Mouse (Mus musculus) megakaryocyte, embryonic 14.5 days (primary cell): ENCODE data around the gene Tmem139. TPM values are rescaled to one million over a fixed set of nuclear protein-coding genes. Genes with fewer than 3 reads are reported as not detected.

Experiments
- H3K27me3 ChIP-seq: replicated peaks from 2 replicates; pipeline ENCODE3; 2012; ENCODE audit warnings: inconsistent platforms
- H3K36me3 ChIP-seq: replicated peaks from 2 replicates; pipeline ENCODE3; 2012; ENCODE audit warnings: low read length, inconsistent platforms, mixed read lengths
- H3K4me1 ChIP-seq: 2 replicates; pipeline ENCODE4 v1.6.1; 2012; ENCODE audit warnings: inconsistent platforms
- H3K4me3 ChIP-seq: replicated peaks from 2 replicates; pipeline ENCODE3; 2012; ENCODE audit warnings: moderate library complexity, mild to moderate bottlenecking, inconsistent platforms
- H3K9me3 ChIP-seq: 2 replicates; pipeline ENCODE4 v1.6.1; 2012; ENCODE audit warnings: inconsistent platforms
- FLI1 ChIP-seq: IDR thresholded peaks from 2 replicates; pipeline ENCODE4 v1.6.1; 2012; ENCODE audit warnings: low read length, inconsistent platforms, mixed read lengths
- GATA1 ChIP-seq: IDR thresholded peaks from 3 replicates; pipeline ENCODE4 v1.6.1; 2012; ENCODE audit warnings: mixed read lengths, low read length, inconsistent platforms, borderline replicate concordance
- polyA plus RNA-seq: library from polyadenylated mRNA; stranded (reverse); fragments of >175 nt; gene quantifications from 2 replicates; pipeline ENCODE4 v1.2.3, GENCODE M21; 2012; ENCODE audit warnings: low replicate concordance; ENCODE audit not compliant: insufficient read depth

Tmem139 gene
- polyA plus RNA-seq, 1 experiment, result not detected

DNA sequence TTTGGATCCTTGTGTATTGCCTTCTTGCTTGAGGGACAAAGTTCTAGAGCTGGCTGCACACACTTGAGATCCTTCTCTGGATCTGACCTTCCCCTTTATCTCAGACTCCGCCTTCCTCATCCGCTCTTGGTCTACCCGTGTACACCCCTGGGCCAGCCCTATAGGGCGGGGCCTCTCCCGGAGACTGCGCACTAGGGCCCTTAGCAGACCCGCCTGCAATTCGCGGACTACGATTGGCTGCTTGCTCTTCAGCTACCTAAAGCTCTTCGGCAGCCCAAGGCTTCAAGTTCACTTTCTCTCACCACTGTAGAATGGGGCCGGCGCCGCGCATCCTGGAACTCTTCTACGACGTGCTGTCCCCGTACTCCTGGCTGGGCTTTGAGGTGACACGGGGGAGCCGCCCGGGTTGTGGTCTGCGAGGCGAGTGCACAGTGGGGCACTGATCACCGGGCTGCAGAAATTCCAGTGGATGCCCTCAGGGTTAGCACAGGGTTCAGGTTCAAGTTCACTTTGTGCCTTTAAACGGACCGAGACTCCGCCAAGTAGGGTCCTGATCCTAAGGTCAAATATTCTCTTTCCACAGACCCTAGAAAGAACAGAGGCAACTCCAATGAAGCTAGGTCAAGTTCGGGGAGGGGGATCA is 15.9 kb upstream of the Tmem139 start, which contains the start of gene Gstk1:
Gene Gstk1, plus strand, starts transcription at position 225 of the 643 bp plus-strand sequence.
- no peaks in the 10 kb centered on the region for H3K36me3 ChIP-seq
- H3K27me3 ChIP-seq, result peaks cover 6% of the 10 kb centered on the region
- H3K4me3 ChIP-seq, result peak within 1 kb of the TSS; percentile 92
- H3K4me1 ChIP-seq, result peaks cover 31% of the 10 kb centered on the region
- H3K9me3 ChIP-seq, result no peaks in the 10 kb centered on the region
- TF ChIP-seq FLI1 (no peak), GATA1 (no peak)

DNA sequence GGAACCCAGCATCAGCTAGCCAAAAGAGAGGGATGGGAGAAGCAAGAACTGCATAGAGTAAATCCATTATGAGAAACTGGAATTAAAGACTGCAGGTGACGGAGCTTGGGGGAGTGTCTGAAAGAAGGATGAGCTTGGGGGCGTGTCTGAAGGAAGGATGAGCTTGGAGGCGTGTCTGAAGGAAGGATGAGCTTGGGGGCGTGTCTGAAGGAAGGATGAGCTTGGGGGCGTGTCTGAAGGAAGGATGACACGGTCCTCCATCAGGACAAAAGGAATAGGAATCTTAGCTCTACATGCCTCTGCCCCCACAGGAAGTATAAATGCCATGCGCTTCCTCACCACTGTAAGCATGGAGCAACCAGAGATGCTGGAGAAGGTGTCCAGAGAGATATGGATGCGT is 14.6 kb upstream of the Tmem139 start:
- Histone ChIP-seq H3K36me3 (no peaks in the 10 kb centered on the region), H3K9me3 (no peaks in the 10 kb centered on the region), H3K27me3 (peaks cover 6% of the 10 kb centered on the region), H3K4me3 (peak overlapping the region; percentile 59), H3K4me1 (peaks cover 31% of the 10 kb centered on the region)
- no peak for TF ChIP-seq FLI1
- no peak for TF ChIP-seq GATA1

DNA sequence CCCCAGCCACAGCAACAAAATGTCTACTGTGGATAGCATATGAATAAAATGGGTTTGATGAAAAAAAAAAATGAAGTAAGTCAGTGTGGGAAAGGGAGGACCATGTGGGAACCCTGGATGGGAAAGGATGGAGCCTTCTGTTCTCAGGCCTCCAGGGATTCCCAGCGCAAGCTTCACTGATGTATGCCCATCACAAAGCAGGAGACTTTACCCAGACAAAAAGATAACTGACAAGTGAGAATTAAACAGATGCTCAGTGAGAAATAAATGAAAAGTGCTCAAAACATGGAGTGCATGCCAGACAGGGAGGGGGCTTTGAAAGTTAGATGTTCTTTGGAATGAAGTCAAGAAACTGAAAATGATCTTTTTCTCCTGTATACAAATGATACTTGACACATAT is 13.8 kb upstream of the Tmem139 start:
- Histone ChIP-seq H3K27me3 (peaks cover 7% of the 10 kb centered on the region), H3K4me1 (peaks cover 31% of the 10 kb centered on the region), H3K36me3 (no peaks in the 10 kb centered on the region), H3K9me3 (no peaks in the 10 kb centered on the region), H3K4me3 (no peak overlapping the region)
- TF ChIP-seq GATA1 (no peak), FLI1 (no peak)

DNA sequence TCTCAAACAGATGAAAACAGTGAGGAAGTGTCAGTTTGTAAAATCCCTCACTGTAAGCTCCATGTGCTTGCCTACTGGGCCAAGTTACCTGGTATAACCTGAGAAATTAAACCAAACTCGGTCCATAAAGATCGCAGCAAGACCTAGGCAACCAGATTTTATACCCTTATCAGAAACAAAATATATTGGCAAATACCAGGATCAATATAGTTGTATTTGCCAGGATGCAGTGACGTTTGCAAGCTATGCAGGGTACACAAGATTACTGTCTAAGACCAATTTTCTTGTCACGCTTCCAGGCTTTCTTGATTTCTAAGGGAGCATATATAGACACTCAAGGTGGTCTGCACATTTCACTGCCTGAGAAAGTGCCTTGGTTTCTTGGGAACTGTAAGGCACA is 10.0 kb upstream of the Tmem139 start:
- Histone ChIP-seq H3K36me3 (no peaks in the 10 kb centered on the region), H3K27me3 (peaks cover 7% of the 10 kb centered on the region), H3K4me1 (peaks cover 17% of the 10 kb centered on the region), H3K4me3 (no peak overlapping the region), H3K9me3 (no peaks in the 10 kb centered on the region)
- TF ChIP-seq GATA1 (no peak), FLI1 (no peak)

DNA sequence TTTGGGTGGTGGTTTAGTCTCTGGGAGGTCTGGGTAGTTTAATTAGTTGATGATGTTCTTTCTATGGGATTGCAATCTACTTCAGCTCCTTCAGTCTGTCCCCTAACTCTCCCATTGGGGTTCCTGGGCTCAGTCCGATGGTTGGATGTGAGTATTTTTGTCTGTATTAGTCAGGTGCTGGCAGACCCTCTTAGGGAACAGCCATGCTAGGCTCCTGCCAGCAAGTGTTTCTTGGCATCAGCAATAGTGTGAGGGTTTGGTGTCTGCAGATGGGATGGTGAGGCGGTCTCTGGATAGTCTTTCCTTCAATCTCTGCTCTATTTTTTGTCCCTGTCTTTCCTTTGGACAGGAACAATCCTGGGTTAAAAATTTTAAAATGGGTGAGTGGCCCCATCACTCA is 8.7 kb upstream of the Tmem139 start:
- no peak for TF ChIP-seq FLI1
- no peak for TF ChIP-seq GATA1
- peaks cover 7% of the 10 kb centered on the region for H3K27me3 ChIP-seq
- no peaks in the 10 kb centered on the region for H3K9me3 ChIP-seq

DNA sequence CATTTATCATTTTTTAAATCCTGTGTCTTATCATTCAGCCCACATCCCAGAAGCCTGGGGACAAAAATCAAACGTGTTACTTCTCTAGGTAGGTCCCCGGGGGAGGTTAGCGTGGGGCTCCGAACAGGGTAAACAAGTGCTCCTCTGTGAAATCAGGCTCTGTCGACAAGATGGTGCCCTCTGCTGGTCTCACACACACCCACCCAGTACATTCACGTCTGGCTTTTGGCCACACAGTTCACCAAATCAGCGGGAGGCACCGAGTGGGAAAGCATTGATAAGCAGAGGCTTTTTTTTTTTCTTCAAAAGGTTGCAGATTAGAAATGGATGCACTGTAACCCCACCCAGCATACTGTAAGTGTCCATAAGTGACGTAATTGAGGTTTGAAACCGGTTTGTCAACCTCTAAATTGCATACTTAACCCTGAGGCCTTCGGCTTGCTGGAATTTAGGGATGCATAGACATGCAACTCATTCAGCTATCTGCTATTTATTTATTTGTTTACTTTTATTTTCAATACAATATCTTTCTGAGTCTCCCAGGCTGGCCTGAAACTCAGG is 4.4 kb upstream of the Tmem139 start:
- Histone ChIP-seq H3K4me3 (peak overlapping the region; percentile 62), H3K36me3 (no peaks in the 10 kb centered on the region), H3K4me1 (peaks cover 12% of the 10 kb centered on the region), H3K9me3 (no peaks in the 10 kb centered on the region), H3K27me3 (peaks cover 2% of the 10 kb centered on the region)
- TF ChIP-seq FLI1, result no peak
- no peak for TF ChIP-seq GATA1

More for the DNA sequence above, 8.7 kb upstream of the Tmem139 start:
- no peaks in the 10 kb centered on the region for H3K36me3 ChIP-seq
- peaks cover 12% of the 10 kb centered on the region for H3K4me1 ChIP-seq
- H3K4me3 ChIP-seq, result no peak overlapping the region

DNA sequence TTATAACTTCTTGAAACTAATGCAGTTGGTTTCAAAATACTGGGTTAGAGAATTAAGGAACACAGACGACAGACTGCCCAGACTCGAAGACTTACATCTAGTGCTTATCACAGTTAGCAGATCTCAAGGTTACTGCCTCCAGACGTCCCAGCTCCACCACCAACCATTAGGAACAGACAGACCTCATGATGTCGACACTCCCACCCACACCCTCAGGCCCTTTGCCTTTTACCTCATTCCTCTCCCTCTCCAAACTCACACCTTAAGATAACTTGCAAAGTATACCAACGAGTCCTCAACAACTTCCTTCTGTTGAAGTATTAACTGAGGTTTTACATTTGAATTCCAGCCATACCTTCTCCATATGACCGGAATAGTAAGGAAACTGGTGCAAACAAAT is 1.3 kb upstream of the Tmem139 start:
- H3K9me3 ChIP-seq, result no peaks in the 10 kb centered on the region
- H3K4me3 ChIP-seq, result no peak overlapping the region
- peaks cover 25% of the 10 kb centered on the region for H3K4me1 ChIP-seq
- H3K27me3 ChIP-seq, result peaks cover 2% of the 10 kb centered on the region
- no peaks in the 10 kb centered on the region for H3K36me3 ChIP-seq
- TF ChIP-seq GATA1, result no peak
- TF ChIP-seq FLI1, result no peak

DNA sequence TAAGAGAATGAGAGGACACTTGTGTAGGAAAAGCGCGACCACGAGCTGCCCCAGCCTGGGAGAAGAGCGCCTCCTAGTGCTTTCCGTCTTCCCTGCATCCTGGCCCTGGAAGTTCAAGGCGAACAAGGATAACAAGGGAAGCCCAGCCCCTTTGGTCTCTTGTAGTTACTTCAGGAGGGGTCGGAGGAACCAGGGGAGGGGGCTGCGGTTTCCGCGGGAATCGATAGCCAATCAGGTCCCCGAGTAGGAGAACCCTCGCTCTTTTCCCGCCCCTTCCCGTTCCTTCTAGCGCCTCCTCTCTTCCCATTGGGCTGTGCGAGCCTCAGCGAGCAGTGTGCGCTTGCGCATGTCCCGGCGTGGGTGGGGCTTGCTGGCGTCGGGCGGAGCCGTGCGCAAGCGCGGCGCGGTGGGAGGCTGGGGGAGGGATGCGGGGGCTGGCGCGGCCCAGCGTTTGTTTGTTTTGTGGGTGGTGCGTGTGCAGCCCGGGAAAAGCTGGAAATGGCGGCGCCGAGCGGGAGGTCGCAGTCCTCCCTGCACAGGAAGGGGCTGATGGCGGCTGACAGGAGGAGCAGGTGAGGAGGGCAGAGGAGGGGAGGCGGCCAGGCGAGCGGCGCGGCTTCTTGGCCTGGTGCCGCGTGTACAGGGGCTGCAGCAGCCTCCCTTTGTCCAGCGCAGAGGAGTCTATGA is 3.0 kb downstream of the Tmem139 start, which contains the start of gene Casp2:
Gene Casp2, plus strand, starts transcription at position 360 of the 687 bp plus-strand sequence.
- TF ChIP-seq GATA1 (no peak), FLI1 (peak; percentile 56; the same call in 1 of the 2 replicates)
- Histone ChIP-seq H3K4me3 (peak within 1 kb of the TSS; percentile 99), H3K27me3 (no peaks in the 10 kb centered on the region), H3K36me3 (peaks cover 27% of the 10 kb centered on the region), H3K9me3 (no peaks in the 10 kb centered on the region), H3K4me1 (peaks cover 39% of the 10 kb centered on the region)

DNA sequence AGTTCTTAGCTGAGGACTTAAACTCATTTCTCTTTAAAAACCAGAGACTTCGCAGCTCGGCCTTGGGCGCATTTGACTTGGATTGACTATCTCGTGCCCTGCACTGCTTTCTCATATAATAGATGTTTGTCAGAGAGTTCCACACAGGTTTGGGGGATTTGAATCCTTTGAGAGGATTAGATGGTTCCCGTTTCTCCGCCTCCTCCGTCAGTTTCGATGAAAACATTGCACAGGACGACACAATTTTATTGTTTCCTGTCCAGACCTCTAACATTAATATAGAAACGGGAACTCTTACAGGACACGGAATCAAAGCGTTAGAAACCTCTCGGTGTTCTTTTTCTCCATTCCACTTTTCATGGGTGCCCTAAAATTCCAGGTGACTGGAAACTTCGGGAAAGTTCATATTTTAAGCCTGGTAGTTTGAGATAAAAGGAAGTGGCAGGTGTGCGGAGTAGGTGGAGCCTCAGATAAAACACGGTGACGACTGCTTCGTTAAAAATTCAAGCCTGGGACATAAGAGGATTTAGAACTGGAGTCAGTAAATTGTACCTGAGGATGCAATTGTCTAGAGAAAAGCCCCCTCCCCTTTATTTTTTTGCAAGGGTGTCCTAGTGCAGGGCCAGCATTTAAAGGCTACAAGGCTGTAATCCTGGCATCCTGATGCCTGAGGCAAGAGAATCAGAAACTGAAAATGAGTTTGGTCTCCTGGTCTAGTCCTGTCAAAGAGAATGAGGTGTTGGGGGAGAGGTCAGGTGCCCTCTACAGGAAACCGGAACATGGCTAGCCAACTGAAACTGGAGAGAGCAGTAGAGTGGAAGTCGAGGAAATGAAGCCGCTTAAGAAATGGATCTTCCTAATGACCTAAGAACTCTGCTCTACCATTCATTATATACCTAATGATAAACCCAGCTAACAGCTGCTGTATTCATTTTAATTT is 3.9 kb downstream of the Tmem139 start:
- no peaks in the 10 kb centered on the region for H3K9me3 ChIP-seq
- H3K36me3 ChIP-seq, result peaks cover 36% of the 10 kb centered on the region
- TF ChIP-seq FLI1, result no peak
- TF ChIP-seq GATA1, result no peak
- no peaks in the 10 kb centered on the region for H3K27me3 ChIP-seq
- peaks cover 40% of the 10 kb centered on the region for H3K4me1 ChIP-seq
- peak overlapping the region; percentile 99 for H3K4me3 ChIP-seq
